Mouse (Mus musculus) kidney, adult 11 months (tissue): ENCODE results near the gene A430078G23Rik.
"Not testable (repeated sequence)": the region's sequence is repeated elsewhere in the genome, so short reads cannot be mapped to it uniquely, and the experiment has no call there.

Experiments
- DNase-seq: peaks from one replicate; pipeline ENCODE4 v3.0.0; 2022

Gene A430078G23Rik

GRCm38 (mm10) chr8:3353189-3353810 is at the start of gene A430078G23Rik:
Gene A430078G23Rik, plus strand, starts transcription at chr8:3353415.
- DNase-seq = no peak

GRCm38 (mm10) chr8:3308205-3308800 is 44.9 kb upstream of the A430078G23Rik start:
- not testable (repeated sequence) for DNase-seq

GRCm38 (mm10) chr8:3309636-3310035 is 43.6 kb upstream of the A430078G23Rik start:
- DNase-seq = no peak

GRCm38 (mm10) chr8:3311482-3311881 is 41.7 kb upstream of the A430078G23Rik start:
- DNase-seq = no peak

GRCm38 (mm10) chr8:3313417-3313816 is 39.8 kb upstream of the A430078G23Rik start:
- not testable (repeated sequence) for DNase-seq

GRCm38 (mm10) chr8:3313843-3314242 is 39.4 kb upstream of the A430078G23Rik start:
- DNase-seq = no peak

- DNase-seq = no peak
Measured at GRCm38 (mm10) chr8:3314345-3314744, 38.9 kb upstream of the A430078G23Rik start.

GRCm38 (mm10) chr8:3316585-3316984 is 36.6 kb upstream of the A430078G23Rik start:
- no peak for DNase-seq

GRCm38 (mm10) chr8:3319267-3319666 is 33.9 kb upstream of the A430078G23Rik start:
- not testable (repeated sequence) for DNase-seq

GRCm38 (mm10) chr8:3324253-3324652 is 29.0 kb upstream of the A430078G23Rik start:
- DNase-seq = no peak

GRCm38 (mm10) chr8:3327056-3327455 is 26.2 kb upstream of the A430078G23Rik start:
- DNase-seq = no peak

- no peak for DNase-seq
Measured at GRCm38 (mm10) chr8:3327538-3328245, 25.5 kb upstream of the A430078G23Rik start.

GRCm38 (mm10) chr8:3330662-3331061 is 22.6 kb upstream of the A430078G23Rik start:
- no peak for DNase-seq

- DNase-seq = no peak
Measured at GRCm38 (mm10) chr8:3331692-3332091, 21.5 kb upstream of the A430078G23Rik start.

GRCm38 (mm10) chr8:3335881-3336280 is 17.3 kb upstream of the A430078G23Rik start:
- DNase-seq = no peak

GRCm38 (mm10) chr8:3336658-3337524 is 16.3 kb upstream of the A430078G23Rik start:
- DNase-seq = no peak

- DNase-seq = not testable (repeated sequence)
Measured at GRCm38 (mm10) chr8:3337525-3337824, 15.7 kb upstream of the A430078G23Rik start.

- no peak for DNase-seq
Measured at GRCm38 (mm10) chr8:3337971-3338370, 15.2 kb upstream of the A430078G23Rik start.

- DNase-seq = not testable (repeated sequence)
Measured at GRCm38 (mm10) chr8:3340711-3341110, 12.5 kb upstream of the A430078G23Rik start.

GRCm38 (mm10) chr8:3345337-3345736 is 7.9 kb upstream of the A430078G23Rik start:
- DNase-seq = no peak

GRCm38 (mm10) chr8:3346691-3347413 is 6.4 kb upstream of the A430078G23Rik start:
- no peak for DNase-seq

GRCm38 (mm10) chr8:3348142-3348823 is 4.9 kb upstream of the A430078G23Rik start:
- DNase-seq = no peak
